Mouse (Mus musculus) neural tube, embryonic 12.5 days (tissue): ENCODE measurements around the gene Hist2h3c1. TPM values are rescaled to one million over a fixed set of nuclear protein-coding genes. Genes with fewer than 3 reads are reported as not detected.
A peak's percentile ranks its signal among the peaks of the same experiment; 100 is the strongest.
"Not testable (repeated sequence)": the region's sequence is repeated elsewhere in the genome, so short reads cannot be mapped to it uniquely, and the experiment has no call there.

ENCODE experiments used
- ATAC-seq: fragments of 200-750 bp; cut with Nextera tagmentation; 2 replicates; pipeline ENCODE4 v1.8.0; 2017; ENCODE audit warnings: low read depth, mild to moderate bottlenecking, moderate TSS enrichment, moderate library complexity; ENCODE audit not compliant: low FRiP score
- H3K27ac ChIP-seq: fragments of 300-500 bp; sonication (generic); 2 replicates; pipeline ENCODE4 v1.5.1; 2016
- H3K27me3 ChIP-seq: fragments of 300-500 bp; sonication (generic); replicated peaks from 2 replicates; pipeline ENCODE4 v1.6.1; 2016; ENCODE audit warnings: mild to moderate bottlenecking
- H3K36me3 ChIP-seq: fragments of 300-500 bp; sonication (generic); 2 replicates; pipeline ENCODE4 v1.6.1; 2016; ENCODE audit warnings: mild to moderate bottlenecking
- H3K4me1 ChIP-seq: fragments of 300-500 bp; sonication (generic); 2 replicates; pipeline ENCODE4 v1.6.1; 2016
- H3K4me2 ChIP-seq: fragments of 300-500 bp; sonication (generic); replicated peaks from 2 replicates; pipeline ENCODE4 v1.6.1; 2016; ENCODE audit warnings: mild to moderate bottlenecking
- H3K4me3 ChIP-seq: fragments of 300-500 bp; sonication (generic); 2 replicates; pipeline ENCODE4 v1.5.1; 2016
- H3K9ac ChIP-seq: fragments of 300-500 bp; sonication (generic); 2 replicates; pipeline ENCODE4 v1.6.1; 2016; ENCODE audit warnings: mild to moderate bottlenecking
- H3K9me3 ChIP-seq: fragments of 300-500 bp; sonication (generic); 2 replicates; pipeline ENCODE4 v1.6.1; 2016; ENCODE audit warnings: mild to moderate bottlenecking
- WGBS: fragments of 180-500 bp; shearing (Covaris S2); methylation state at CpG from one replicate; pipeline ENCODE4 v1.1.7; 2016; 5-methylcytosine and 5-hydroxymethylcytosine counted together
- polyA plus RNA-seq: library from polyadenylated mRNA; unstranded; fragments of >200 nt; fragmentation: Nextera tagmentation; extraction: Ambion mirVana; gene quantifications from 2 replicates; pipeline ENCODE4 v1.2.1, GENCODE M21; 2016

Gene Hist2h3c1
- polyA plus RNA-seq, 1 experiment from 2014 or later, result 1.1 TPM

GRCm38 (mm10) chr3:96237904-96238511 is 8.5 kb upstream of the Hist2h3c1 start:
- peaks cover 15% of the 10 kb centered on the region for H3K4me1 ChIP-seq
- H3K4me2 ChIP-seq, result peak overlapping the region; percentile 56
- ATAC-seq, result no peak
- no peaks in the 10 kb centered on the region for H3K36me3 ChIP-seq
- H3K27ac ChIP-seq, result 0 out of 2 replicates have a peak overlapping the region, but pooled peaks have one; percentile 2
- H3K27me3 ChIP-seq, result no peaks in the 10 kb centered on the region
- peak overlapping the region; percentile 64 for H3K9ac ChIP-seq
- under 1% methylated on average over 12 of the region's 12 CpGs for WGBS
- peak overlapping the region; percentile 40 for H3K4me3 ChIP-seq
- no peaks in the 10 kb centered on the region for H3K9me3 ChIP-seq

- H3K27ac ChIP-seq, result 0 out of 2 replicates have a peak within 1 kb of the TSS, but pooled peaks have one; percentile 2
- peak within 1 kb of the TSS; percentile 64 for H3K9ac ChIP-seq
- H3K4me1 ChIP-seq, result peaks cover 16% of the 10 kb centered on the region
- ATAC-seq, result peak; percentile 91
- not testable (repeated sequence) for H3K36me3 ChIP-seq, H3K9me3 ChIP-seq, H3K27me3 ChIP-seq
- peak within 1 kb of the TSS; percentile 56 for H3K4me2 ChIP-seq
- peak within 1 kb of the TSS; percentile 40 for H3K4me3 ChIP-seq
- under 1% methylated on average over 17 of the region's 68 CpGs for WGBS
These were observed 7.3 kb upstream of the Hist2h3c1 start, which contains the start of gene Hist2h3c2 for GRCm38 (mm10) chr3:96238954-96239793. TSS of gene Hist2h3c2 (minus strand) at chr3:96239127.

GRCm38 (mm10) chr3:96239949-96240798 is 6.3 kb upstream of the Hist2h3c1 start, which contains the start of gene Hist2h2aa2:
TSS of gene Hist2h2aa2 (minus strand) at chr3:96240276.
- not testable (repeated sequence) for H3K36me3 ChIP-seq, H3K9me3 ChIP-seq, H3K27ac ChIP-seq, H3K27me3 ChIP-seq
- peak within 1 kb of the TSS; percentile 50 for H3K4me2 ChIP-seq
- peaks cover 19% of the 10 kb centered on the region for H3K4me1 ChIP-seq
- H3K9ac ChIP-seq, result 0 out of 2 replicates have a peak within 1 kb of the TSS, but pooled peaks have one; percentile 44
- whole genome bisulfite sequencing, result 4% methylated on average over 42 of the region's 85 CpGs
- peak; percentile 77 for ATAC-seq
- peak within 1 kb of the TSS; percentile 31; the same call in 1 of the 2 replicates for H3K4me3 ChIP-seq

- no peaks in the 10 kb centered on the region for H3K36me3 ChIP-seq
- H3K9me3 ChIP-seq, result no peaks in the 10 kb centered on the region
- H3K4me1 ChIP-seq, result peaks cover 19% of the 10 kb centered on the region
- no peaks in the 10 kb centered on the region for H3K27me3 ChIP-seq
- no peak overlapping the region for H3K4me3 ChIP-seq
- 75% methylated on average over 9 of the region's 9 CpGs for WGBS
- H3K4me2 ChIP-seq, result peak overlapping the region; percentile 46
- no peak overlapping the region for H3K9ac ChIP-seq
- H3K27ac ChIP-seq, result no peak overlapping the region
- no peak for ATAC-seq
These were observed 5.7 kb upstream of the Hist2h3c1 start for GRCm38 (mm10) chr3:96240799-96241197.

GRCm38 (mm10) chr3:96243921-96244572 is 2.4 kb upstream of the Hist2h3c1 start:
- peak overlapping the region; percentile 68; the same call in 1 of the 2 replicates for H3K9ac ChIP-seq
- WGBS, result 80% methylated on average over 7 of the region's 7 CpGs

GRCm38 (mm10) chr3:96245003-96245886 is 1.2 kb upstream of the Hist2h3c1 start, which contains the start of gene Hist2h2aa1:
TSS of gene Hist2h2aa1 (plus strand) at chr3:96245497.
- H3K4me1 ChIP-seq, result peaks cover 18% of the 10 kb centered on the region
- peak within 1 kb of the TSS; percentile 92 for H3K27ac ChIP-seq
- not testable (repeated sequence) for H3K27me3 ChIP-seq, H3K36me3 ChIP-seq, H3K9me3 ChIP-seq
- WGBS, result under 1% methylated on average over 46 of the region's 88 CpGs
- H3K9ac ChIP-seq, result peak within 1 kb of the TSS; percentile 68
- H3K4me3 ChIP-seq, result peak within 1 kb of the TSS; percentile 41
- peak; percentile 80 for ATAC-seq
- peak within 1 kb of the TSS; percentile 64 for H3K4me2 ChIP-seq

More at GRCm38 (mm10) chr3:96243921-96244572, 2.4 kb upstream of the Hist2h3c1 start:
- no peak overlapping the region for H3K4me3 ChIP-seq
- peaks cover 16% of the 10 kb centered on the region for H3K4me1 ChIP-seq
- no peaks in the 10 kb centered on the region for H3K36me3 ChIP-seq
- H3K27me3 ChIP-seq, result no peaks in the 10 kb centered on the region
- H3K27ac ChIP-seq, result peak overlapping the region; percentile 92; the same call in 1 of the 2 replicates
- H3K4me2 ChIP-seq, result peak overlapping the region; percentile 64
- ATAC-seq, result no peak
- H3K9me3 ChIP-seq, result no peaks in the 10 kb centered on the region

- H3K9me3 ChIP-seq, H3K27me3 ChIP-seq, ATAC-seq, H3K36me3 ChIP-seq, H3K9ac ChIP-seq, H3K27ac ChIP-seq: not testable (repeated sequence)
- WGBS, result 0% methylated on average over 10 of the region's 21 CpGs
- peak overlapping the region; percentile 47 for H3K4me2 ChIP-seq
- H3K4me3 ChIP-seq, result peak overlapping the region; percentile 31; the same call in 1 of the 2 replicates
- peaks cover 18% of the 10 kb centered on the region for H3K4me1 ChIP-seq
These were observed 467 bp upstream of the Hist2h3c1 start for GRCm38 (mm10) chr3:96246018-96246417.

- H3K4me3 ChIP-seq, result peak overlapping the region; percentile 34
- H3K27me3 ChIP-seq, result no peaks in the 10 kb centered on the region
- no peak for ATAC-seq
- no peaks in the 10 kb centered on the region for H3K36me3 ChIP-seq
- no peak overlapping the region for H3K27ac ChIP-seq
- H3K4me1 ChIP-seq, result peaks cover 18% of the 10 kb centered on the region
- peak overlapping the region; percentile 59 for H3K9ac ChIP-seq
- 3% methylated on average over 11 of the region's 11 CpGs for WGBS
- no peaks in the 10 kb centered on the region for H3K9me3 ChIP-seq
- H3K4me2 ChIP-seq, result peak overlapping the region; percentile 58
These were observed 1.1 kb downstream of the Hist2h3c1 start for GRCm38 (mm10) chr3:96247356-96248140.

- Histone ChIP-seq H3K36me3 (no peaks in the 10 kb centered on the region), H3K4me1 (peaks cover 18% of the 10 kb centered on the region), H3K9me3 (no peaks in the 10 kb centered on the region), H3K9ac (no peak overlapping the region), H3K4me3 (0 out of 2 replicates have a peak overlapping the region, but pooled peaks have one; percentile 7), H3K27me3 (no peaks in the 10 kb centered on the region), H3K27ac (no peak overlapping the region), H3K4me2 (peak overlapping the region; percentile 58)
- no peak for ATAC-seq
- 46% methylated on average over 6 of the region's 6 CpGs for WGBS
These were observed 1.9 kb downstream of the Hist2h3c1 start for GRCm38 (mm10) chr3:96248141-96249033.
